Mouse (Mus musculus): ENCODE measurements at regions not wholly inside any gene's neighbourhood (a gene's known extent, or its start where the extent isn't known, plus 50 kb on each side); places are given as distances from the start of the nearest gene placed in this dataset.

- no peak overlapping the region for H3K9ac ChIP-seq (ENCODE audit: control insufficient read depth, low read depth, low read length, poor library complexity, severe bottlenecking)
Observed at GRCm38 (mm10) chr16:63270173-63270572, 416.1 kb downstream of the Pros1 start.

DNA sequence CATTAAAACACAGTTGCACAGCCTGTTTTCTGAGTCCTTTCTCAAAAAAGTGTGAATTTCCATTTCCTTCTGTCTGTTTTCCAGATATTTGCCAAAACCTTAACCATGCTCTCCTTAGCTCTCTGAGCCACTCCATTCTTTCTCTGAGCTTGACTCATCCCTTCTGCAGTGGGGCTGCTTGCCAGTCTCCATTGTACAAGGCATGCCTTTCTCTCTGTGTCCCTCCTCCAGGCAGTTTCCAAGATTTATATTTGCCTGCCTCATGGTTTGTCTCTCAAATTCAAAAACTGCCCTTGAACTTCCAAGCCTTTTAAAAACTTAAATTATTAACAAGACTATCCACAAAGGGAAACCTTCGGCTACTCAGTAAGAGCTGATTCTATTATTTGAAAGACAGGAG is 423.4 kb downstream of the Pros1 start:
- Histone ChIP-seq H3K27ac (ENCODE audit: control insufficient read depth, low read depth, low read length) (no peak overlapping the region), H3K27me3 (ENCODE audit: control insufficient read depth in 1 of 2, insufficient read depth in 2 of 2, low read length in 2 of 2) (no peaks in the 10 kb centered on the region), H3K9me3 (replicated peaks; ENCODE audit: insufficient read depth, low read length) (no peaks in the 10 kb centered on the region), H3K79me2 (ENCODE audit: control insufficient read depth, insufficient read depth, low read length, poor library complexity) (no peaks in the 10 kb centered on the region), H3K36me3 (ENCODE audit: control insufficient read depth in 1 of 2, insufficient read depth in 2 of 2, low read length in 2 of 2) (no peaks in the 10 kb centered on the region), H3K9ac (ENCODE audit: control insufficient read depth, low read depth, low read length, poor library complexity, severe bottlenecking) (no peak overlapping the region), H3K4me3 (ENCODE audit: control insufficient read depth in 1 of 2, insufficient read depth in 1 of 2, low read depth in 2 of 2, low read length in 2 of 2) (no peak overlapping the region), H3K4me1 (ENCODE audit: control insufficient read depth in 1 of 2, insufficient read depth in 2 of 2, low read length in 2 of 2) (no peaks in the 10 kb centered on the region)
- DNase-seq (ENCODE audit: low read depth, low spot score) = no peak
- no peak for TF ChIP-seq BHLHE40 (IDR thresholded peaks at IDR 0.05; ENCODE audit: borderline replicate concordance, low read depth, low read length)
- no peak for TF ChIP-seq RCOR1 (IDR thresholded peaks at IDR 0.05; ENCODE audit: low read depth, low read length)
- TF ChIP-seq TAL1 (IDR thresholded peaks at IDR 0.05; ENCODE audit: low read length) = no peak
- TF ChIP-seq E2F4 (IDR thresholded peaks at IDR 0.05; ENCODE audit: borderline replicate concordance, low read depth, low read length) = no peak
- no peak for TF ChIP-seq POLR2A (IDR thresholded peaks at IDR 0.05; ENCODE audit: control insufficient read depth in 1 of 2, insufficient read depth in 1 of 2, low read depth in 1 of 2, low read length in 2 of 2, poor library complexity in 1 of 2)
- TF ChIP-seq ZMIZ1 (IDR thresholded peaks at IDR 0.05; ENCODE audit: low read depth, low read length) = no peak
- no peak for TF ChIP-seq EP300 (IDR thresholded peaks at IDR 0.05; ENCODE audit: low read depth in 1 of 2, low read length in 2 of 2)
- TF ChIP-seq ELF1 (IDR thresholded peaks at IDR 0.05; ENCODE audit: low read depth, low read length) = no peak
- no peak for TF ChIP-seq JUND (IDR thresholded peaks at IDR 0.05; ENCODE audit: low read depth, low read length)
- TF ChIP-seq ZC3H11A (IDR thresholded peaks at IDR 0.05; ENCODE audit: low read depth, low read length) = no peak
- TF ChIP-seq POLR2AphosphoS5 (IDR thresholded peaks at IDR 0.05; ENCODE audit: borderline replicate concordance, low read depth, low read length) = no peak
- no peak for TF ChIP-seq GATA1 (IDR thresholded peaks at IDR 0.05; ENCODE audit: low read depth, low read length)
- no peak for TF ChIP-seq MAZ (IDR thresholded peaks at IDR 0.05; ENCODE audit: low read depth, low read length)
- TF ChIP-seq RAD21 (IDR thresholded peaks at IDR 0.05; ENCODE audit: low read depth, low read length) = no peak
- no peak for TF ChIP-seq USF2 (IDR thresholded peaks at IDR 0.05; ENCODE audit: borderline replicate concordance in 1 of 2, insufficient read depth in 1 of 2, low read depth in 1 of 2, low read length in 2 of 2)
- TF ChIP-seq ZNF384 (IDR thresholded peaks at IDR 0.05; ENCODE audit: low read depth, low read length) = no peak

More at GRCm38 (mm10) chr16:63270173-63270572, 416.1 kb downstream of the Pros1 start:
- Histone ChIP-seq H3K9me3 (replicated peaks; ENCODE audit: insufficient read depth, low read length) (no peaks in the 10 kb centered on the region), H3K4me1 (ENCODE audit: control insufficient read depth in 1 of 2, insufficient read depth in 2 of 2, low read length in 2 of 2) (no peaks in the 10 kb centered on the region), H3K27me3 (ENCODE audit: control insufficient read depth in 1 of 2, insufficient read depth in 2 of 2, low read length in 2 of 2) (no peaks in the 10 kb centered on the region), H3K27ac (ENCODE audit: control insufficient read depth, low read depth, low read length) (no peak overlapping the region), H3K4me3 (ENCODE audit: control insufficient read depth in 1 of 2, insufficient read depth in 1 of 2, low read depth in 2 of 2, low read length in 2 of 2) (no peak overlapping the region), H3K36me3 (ENCODE audit: control insufficient read depth in 1 of 2, insufficient read depth in 2 of 2, low read length in 2 of 2) (no peaks in the 10 kb centered on the region), H3K79me2 (ENCODE audit: control insufficient read depth, insufficient read depth, low read length, poor library complexity) (no peaks in the 10 kb centered on the region)
- TF ChIP-seq UBTF (IDR thresholded peaks at IDR 0.05; ENCODE audit: borderline replicate concordance, insufficient read depth, low read depth, low read length) = no peak
- no peak for DNase-seq (ENCODE audit: low read depth, low spot score)

Data from MEL (cell line).